Mouse (Mus musculus): ENCODE data around the gene Dnajb2.

The Dnajb2 gene

DNA sequence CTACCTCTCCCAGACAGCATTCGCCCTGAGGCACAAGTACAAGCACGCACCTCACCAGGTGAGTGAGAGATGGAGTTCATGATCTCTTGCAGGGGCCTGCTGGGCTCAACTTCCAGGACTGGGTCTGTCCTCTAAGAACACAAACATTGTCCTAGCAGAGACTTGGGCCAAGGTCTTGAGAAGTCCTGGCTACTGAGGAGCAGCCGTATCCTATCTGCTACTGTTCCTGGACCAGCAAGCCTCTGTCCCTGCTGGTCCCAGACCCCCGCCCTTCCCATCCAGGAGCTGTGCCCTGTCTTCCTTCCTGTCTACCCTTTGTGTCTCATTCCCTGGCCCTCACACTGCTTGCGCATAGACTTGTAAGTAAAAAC lies 57.1 kb downstream of the Dnajb2 start:
- no peak for DNase-seq (ENCODE audit: low spot score)

DNA sequence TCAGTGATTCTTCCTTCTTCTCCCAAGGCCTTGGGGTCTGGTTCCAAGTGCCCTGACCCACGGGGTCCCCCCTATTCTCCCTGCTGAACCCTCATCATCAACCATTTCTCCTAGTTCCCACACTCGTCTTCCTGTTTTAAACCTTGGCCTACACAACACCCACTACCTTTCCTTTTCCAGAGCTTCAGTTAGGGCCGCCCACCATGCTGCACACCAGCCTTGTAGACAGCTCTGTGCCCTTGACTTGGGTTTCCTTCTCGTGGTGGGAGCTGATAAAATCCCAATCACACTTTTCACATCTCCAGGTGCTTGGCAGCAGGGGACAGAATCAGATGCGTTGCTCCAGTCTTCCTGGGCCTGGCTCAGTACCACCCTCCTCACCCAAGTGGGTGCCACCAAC lies 58.1 kb downstream of the Dnajb2 start:
- DNase-seq (ENCODE audit: low spot score) = no peak
